Mouse (Mus musculus): ENCODE measurements around the gene Mtmr4. TPM values are rescaled to one million over a fixed set of nuclear protein-coding genes. Genes with fewer than 3 reads are reported as not detected.
A peak's percentile ranks its signal among the peaks of the same experiment; 100 is the strongest.

Gene Mtmr4
- polyA plus RNA-seq, 1 experiment from 2014 or later: 49.2 TPM

DNA sequence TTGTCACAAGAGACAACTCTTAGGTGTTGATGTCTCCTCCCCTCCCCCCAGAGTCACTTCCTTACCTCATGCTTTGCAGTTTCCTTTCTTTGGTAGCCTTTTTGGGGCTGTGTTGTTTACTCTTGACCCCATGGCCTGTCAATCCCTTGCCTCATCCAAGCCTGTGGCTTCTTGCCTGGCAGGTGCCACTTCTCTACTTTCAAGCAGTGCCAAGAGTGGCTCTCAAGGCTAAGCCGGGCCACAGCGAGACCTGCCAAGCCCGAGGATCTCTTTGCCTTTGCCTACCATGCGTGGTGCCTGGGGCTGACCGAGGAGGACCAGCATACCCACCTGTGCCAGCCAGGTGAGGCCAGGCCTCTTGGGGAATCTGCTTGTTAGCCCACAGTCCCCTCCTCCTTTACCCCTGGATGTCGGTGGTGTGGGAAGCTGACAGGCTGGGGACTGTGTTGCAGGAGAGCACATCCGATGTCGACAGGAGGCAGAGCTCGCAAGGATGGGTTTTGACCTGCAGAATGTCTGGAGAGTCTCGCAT lies 8.4 kb downstream of the Mtmr4 start:
- whole genome bisulfite sequencing: 91% methylated on average over 10 of the region's 10 CpGs
- peaks cover 19% of the 10 kb centered on the region for H3K4me1 ChIP-seq
- no peak for ATAC-seq
- peaks cover 85% of the 10 kb centered on the region for H3K36me3 ChIP-seq (ENCODE audit: poor library complexity, severe bottlenecking)
- H3K4me3 ChIP-seq: no peak overlapping the region
- H3K27me3 ChIP-seq: no peaks in the 10 kb centered on the region
- H3K4me2 ChIP-seq: no peak overlapping the region
- H3K9me3 ChIP-seq (replicated peaks): no peaks in the 10 kb centered on the region
- no peak overlapping the region for H3K9ac ChIP-seq
- no peak overlapping the region for H3K27ac ChIP-seq

DNA sequence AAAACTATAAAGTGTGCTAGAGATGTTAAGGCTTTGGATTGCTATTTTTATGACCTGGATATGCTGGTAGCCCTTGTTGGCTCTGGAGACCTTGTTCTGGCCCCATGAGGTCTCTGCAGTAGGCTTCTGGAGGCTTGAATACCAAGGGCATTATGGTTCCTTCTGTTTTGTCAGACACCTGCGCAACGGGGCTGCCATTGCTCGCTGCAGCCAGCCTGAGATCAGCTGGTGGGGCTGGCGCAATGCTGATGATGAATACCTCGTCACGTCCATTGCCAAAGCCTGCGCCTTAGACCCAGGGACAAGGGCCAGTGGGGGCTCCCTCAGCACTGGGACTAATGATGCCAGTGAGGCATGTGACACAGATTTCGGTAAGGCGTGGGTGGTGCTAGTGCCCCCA lies 10.3 kb downstream of the Mtmr4 start:
- Histone ChIP-seq H3K27ac (no peak overlapping the region), H3K4me1 (peaks cover 6% of the 10 kb centered on the region), H3K36me3 (ENCODE audit: poor library complexity, severe bottlenecking) (peaks cover 100% of the 10 kb centered on the region), H3K4me3 (no peak overlapping the region), H3K9ac (no peak overlapping the region), H3K4me2 (no peak overlapping the region), H3K9me3 (replicated peaks) (no peaks in the 10 kb centered on the region), H3K27me3 (no peaks in the 10 kb centered on the region)
- ATAC-seq: no peak
- WGBS: 97% methylated on average over 9 of the region's 9 CpGs

DNA sequence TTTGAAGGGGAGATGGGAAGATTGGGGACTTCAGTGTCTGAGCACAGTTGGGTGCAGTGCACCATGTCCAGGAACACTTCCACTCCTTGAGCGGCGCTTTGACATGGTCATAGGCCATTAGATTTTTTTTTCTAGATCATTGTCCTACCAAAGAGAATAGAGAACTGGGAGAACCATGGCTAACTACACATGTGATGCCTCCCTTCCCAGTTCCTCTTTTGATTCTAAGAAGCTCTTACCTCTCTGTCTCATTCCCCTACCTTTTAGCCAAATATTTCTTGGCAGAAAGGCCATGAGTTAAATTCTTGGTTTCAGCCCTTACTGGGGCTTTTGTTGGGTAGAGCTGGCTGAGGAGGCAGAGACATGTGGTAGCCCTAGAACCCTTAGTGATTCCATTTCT lies 11.6 kb downstream of the Mtmr4 start:
- Histone ChIP-seq H3K4me3 (no peak overlapping the region), H3K4me1 (no peaks in the 10 kb centered on the region), H3K27ac (no peak overlapping the region), H3K4me2 (no peak overlapping the region), H3K9ac (no peak overlapping the region), H3K9me3 (replicated peaks) (no peaks in the 10 kb centered on the region), H3K27me3 (no peaks in the 10 kb centered on the region), H3K36me3 (ENCODE audit: poor library complexity, severe bottlenecking) (peaks cover 100% of the 10 kb centered on the region)
- WGBS: 96% methylated on average over 2 of the region's 2 CpGs
- no peak for ATAC-seq

DNA sequence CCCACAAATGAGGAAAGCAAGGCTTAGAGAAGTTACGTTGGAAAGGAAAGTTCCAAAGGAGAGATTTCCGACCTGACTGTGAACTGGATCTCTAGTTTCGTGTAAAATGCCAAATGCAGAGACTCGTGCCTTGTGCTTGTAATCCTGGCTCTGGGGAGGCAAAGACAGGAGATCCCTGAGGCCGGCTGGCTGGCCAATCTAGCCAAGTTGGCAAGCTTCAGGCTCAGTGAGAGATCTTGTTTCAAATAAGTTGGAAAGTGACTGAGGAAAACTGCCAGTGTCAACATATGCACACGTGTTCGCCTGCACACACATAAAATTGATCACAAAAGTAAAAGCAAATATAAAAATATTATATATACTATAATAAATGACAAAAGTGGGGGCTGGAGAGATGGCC lies 17.3 kb downstream of the Mtmr4 start:
- no peak overlapping the region for H3K4me2 ChIP-seq
- ATAC-seq: no peak
- H3K36me3 ChIP-seq (ENCODE audit: poor library complexity, severe bottlenecking): peaks cover 99% of the 10 kb centered on the region
- H3K4me1 ChIP-seq: no peaks in the 10 kb centered on the region
- 91% methylated on average over 7 of the region's 7 CpGs for WGBS
- no peaks in the 10 kb centered on the region for H3K9me3 ChIP-seq (replicated peaks)
- H3K27ac ChIP-seq: no peak overlapping the region
- no peaks in the 10 kb centered on the region for H3K27me3 ChIP-seq
- no peak overlapping the region for H3K9ac ChIP-seq
- H3K4me3 ChIP-seq: no peak overlapping the region

DNA sequence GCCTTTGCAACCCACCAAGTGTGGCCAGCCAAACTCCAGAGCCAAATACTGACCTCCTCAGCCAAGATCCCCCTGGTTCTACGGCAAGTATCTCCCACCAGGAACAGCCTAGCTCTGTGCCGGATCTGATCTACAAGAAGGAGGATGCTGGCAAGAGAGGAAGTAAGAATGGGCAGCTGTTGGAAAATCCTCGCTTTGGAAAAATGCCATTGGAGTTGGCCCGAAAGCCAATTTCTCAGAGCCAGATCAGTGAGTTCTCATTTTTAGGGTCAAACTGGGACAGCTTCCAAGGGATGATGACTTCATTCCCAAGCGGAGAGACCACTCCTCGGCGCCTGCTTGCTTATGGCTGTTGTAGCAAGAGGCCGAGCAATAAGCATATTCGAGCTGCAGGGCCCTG lies 19.6 kb downstream of the Mtmr4 start:
- 91% methylated on average over 9 of the region's 9 CpGs for WGBS

DNA sequence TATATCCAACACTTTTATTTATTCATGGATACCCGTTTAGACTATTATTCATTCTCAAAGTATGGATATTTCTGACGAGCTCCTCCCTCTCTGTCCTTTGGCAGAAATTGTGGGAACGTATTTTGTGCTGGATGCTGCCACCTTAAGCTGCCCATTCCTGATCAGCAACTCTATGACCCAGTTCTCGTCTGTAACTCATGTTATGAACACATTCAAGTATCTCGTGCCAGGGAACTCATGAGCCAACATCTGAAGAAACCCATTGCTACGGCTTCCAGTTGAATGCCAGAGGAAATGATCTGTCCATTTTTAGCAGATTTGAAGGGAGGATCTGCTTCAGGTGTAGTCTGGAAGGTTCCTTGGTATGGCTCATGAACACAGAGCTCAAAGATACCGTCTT lies 22.0 kb downstream of the Mtmr4 start:
- H3K4me1 ChIP-seq: no peaks in the 10 kb centered on the region
- no peak overlapping the region for H3K4me2 ChIP-seq
- H3K9ac ChIP-seq: no peak overlapping the region
- peaks cover 9% of the 10 kb centered on the region for H3K9me3 ChIP-seq (replicated peaks)
- H3K27ac ChIP-seq: no peak overlapping the region
- no peak for ATAC-seq
- WGBS: 93% methylated on average over 7 of the region's 7 CpGs
- no peak overlapping the region for H3K4me3 ChIP-seq
- peaks cover 99% of the 10 kb centered on the region for H3K36me3 ChIP-seq (ENCODE audit: poor library complexity, severe bottlenecking)
- no peaks in the 10 kb centered on the region for H3K27me3 ChIP-seq

More for the DNA sequence above, 19.6 kb downstream of the Mtmr4 start:
- Histone ChIP-seq H3K36me3 (ENCODE audit: poor library complexity, severe bottlenecking) (peaks cover 99% of the 10 kb centered on the region), H3K9ac (no peak overlapping the region), H3K4me2 (no peak overlapping the region), H3K9me3 (replicated peaks) (no peaks in the 10 kb centered on the region), H3K4me3 (no peak overlapping the region), H3K27me3 (no peaks in the 10 kb centered on the region), H3K4me1 (no peaks in the 10 kb centered on the region), H3K27ac (no peak overlapping the region)
- no peak for ATAC-seq

DNA sequence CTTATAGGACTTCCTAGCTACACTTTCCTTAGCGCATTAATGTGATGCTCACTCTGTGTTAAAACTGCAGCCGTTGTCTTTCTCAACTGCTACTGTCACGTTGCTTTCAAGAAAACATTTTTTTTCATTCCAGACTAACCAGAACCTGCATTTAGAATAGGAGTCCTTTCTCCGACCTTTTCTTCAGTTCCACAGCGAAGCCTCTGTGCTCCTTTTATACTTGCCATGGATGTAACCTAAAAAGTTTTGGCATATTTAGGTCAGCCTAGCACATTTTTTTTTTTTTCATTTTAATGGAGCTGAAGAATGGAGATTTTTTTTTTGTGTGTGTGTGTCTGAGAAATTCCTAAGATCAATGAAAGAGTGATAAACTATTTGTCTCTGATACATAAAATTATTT lies 23.6 kb downstream of the Mtmr4 start:
- peaks cover 91% of the 10 kb centered on the region for H3K36me3 ChIP-seq (ENCODE audit: poor library complexity, severe bottlenecking)
- peaks cover 9% of the 10 kb centered on the region for H3K9me3 ChIP-seq (replicated peaks)
- no peak overlapping the region for H3K4me2 ChIP-seq
- ATAC-seq: no peak
- H3K27me3 ChIP-seq: no peaks in the 10 kb centered on the region
- no peak overlapping the region for H3K27ac ChIP-seq
- no peak overlapping the region for H3K9ac ChIP-seq
- H3K4me1 ChIP-seq: no peaks in the 10 kb centered on the region
- WGBS: 95% methylated on average over 5 of the region's 5 CpGs
- H3K4me3 ChIP-seq: no peak overlapping the region

DNA sequence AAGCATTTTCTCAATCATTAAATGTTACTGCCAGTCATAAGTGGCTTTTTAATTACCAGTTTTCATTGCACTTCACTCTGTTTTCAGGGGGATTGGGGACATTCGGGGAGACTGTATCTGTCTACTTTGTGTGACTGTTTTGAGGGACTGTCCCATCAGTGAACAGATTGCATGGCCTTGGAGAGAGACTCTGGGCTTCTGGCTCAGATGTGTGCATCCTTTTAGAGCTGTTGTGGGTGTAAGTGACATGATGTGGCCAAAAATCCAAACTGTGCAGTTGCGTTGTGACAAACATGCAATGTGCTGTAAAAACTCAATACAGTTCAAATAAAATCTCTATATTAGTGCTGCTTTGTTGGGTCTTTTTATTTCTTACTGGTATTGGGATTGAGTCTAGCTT lies 24.0 kb downstream of the Mtmr4 start:
- Histone ChIP-seq H3K9me3 (replicated peaks) (peaks cover 9% of the 10 kb centered on the region), H3K4me2 (no peak overlapping the region), H3K27ac (no peak overlapping the region), H3K27me3 (no peaks in the 10 kb centered on the region), H3K4me1 (no peaks in the 10 kb centered on the region), H3K9ac (no peak overlapping the region), H3K4me3 (no peak overlapping the region), H3K36me3 (ENCODE audit: poor library complexity, severe bottlenecking) (peaks cover 89% of the 10 kb centered on the region)
- no peak for ATAC-seq
- 96% methylated on average over 2 of the region's 2 CpGs for WGBS

DNA sequence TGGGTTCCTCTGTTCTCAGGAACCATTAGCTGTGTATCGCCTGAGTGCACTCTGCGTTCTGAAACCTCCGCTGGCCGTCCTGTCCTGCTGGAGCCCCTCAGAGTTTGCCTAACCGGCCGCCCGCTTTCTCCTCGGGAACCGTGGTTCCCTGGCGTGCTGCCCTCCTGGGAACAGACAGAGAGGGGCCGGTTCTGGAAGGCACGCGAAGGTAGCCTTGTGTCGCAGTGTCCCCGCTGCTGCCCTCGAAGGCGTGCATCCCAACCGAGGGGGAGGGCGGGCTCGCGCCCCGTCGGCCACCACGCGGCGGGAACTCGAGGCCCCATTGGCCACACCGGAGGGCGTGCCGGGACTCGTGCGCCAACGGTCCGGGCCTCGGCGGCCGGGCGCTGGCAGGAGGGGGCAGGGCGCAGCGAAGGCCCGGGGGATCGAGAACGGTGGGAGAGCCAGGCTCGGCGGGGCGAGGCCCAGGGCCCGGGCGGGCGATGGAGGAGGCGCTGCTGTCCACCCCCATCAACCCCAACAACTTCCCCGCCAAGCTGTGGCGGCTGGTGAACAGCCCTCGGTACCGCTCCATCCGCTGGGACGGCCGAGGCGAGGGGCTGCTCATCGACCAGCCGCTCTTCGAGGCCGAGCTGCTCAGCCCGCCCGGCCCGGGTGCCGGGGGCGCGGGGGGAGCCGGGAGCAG lies 25.0 kb downstream of the Mtmr4 start, which contains the start of gene Hsf5:
Gene Hsf5, plus strand, starts transcription at position 375 of the 685 bp plus-strand sequence.
- Histone ChIP-seq H3K36me3 (ENCODE audit: poor library complexity, severe bottlenecking) (peaks cover 83% of the 10 kb centered on the region), H3K9me3 (replicated peaks) (peaks cover 9% of the 10 kb centered on the region), H3K9ac (no peak within 1 kb of the TSS), H3K4me3 (no peak within 1 kb of the TSS), H3K27ac (no peak within 1 kb of the TSS), H3K4me1 (no peaks in the 10 kb centered on the region), H3K27me3 (no peaks in the 10 kb centered on the region), H3K4me2 (no peak within 1 kb of the TSS)
- ATAC-seq: no peak
- WGBS: 90% methylated on average over 62 of the region's 69 CpGs

DNA sequence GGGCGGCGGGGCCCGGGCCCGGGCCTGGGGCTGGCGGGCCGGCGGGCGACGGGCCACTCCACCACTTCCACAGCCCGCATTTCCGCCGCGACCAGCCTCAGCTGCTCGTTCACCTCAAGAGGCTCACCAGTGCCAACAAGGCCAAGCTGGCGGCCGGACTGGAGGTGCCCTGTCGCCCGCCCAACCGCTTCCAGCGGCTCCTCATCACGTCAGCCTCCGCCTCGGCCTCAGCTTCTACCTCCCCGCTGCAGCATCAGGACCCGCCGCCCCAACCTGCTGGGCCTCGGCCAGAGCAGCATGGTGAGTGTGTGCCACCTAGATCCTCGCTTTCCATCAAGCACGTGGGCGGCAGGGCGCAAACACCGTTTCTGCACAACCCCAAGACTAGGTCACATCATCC lies 25.6 kb downstream of the Mtmr4 start:
- H3K27me3 ChIP-seq: no peaks in the 10 kb centered on the region
- no peak overlapping the region for H3K27ac ChIP-seq
- H3K4me1 ChIP-seq: no peaks in the 10 kb centered on the region
- no peak for ATAC-seq
- peaks cover 9% of the 10 kb centered on the region for H3K9me3 ChIP-seq (replicated peaks)
- WGBS: 92% methylated on average over 32 of the region's 32 CpGs
- no peak overlapping the region for H3K4me2 ChIP-seq
- no peak overlapping the region for H3K9ac ChIP-seq
- no peak overlapping the region for H3K4me3 ChIP-seq
- peaks cover 81% of the 10 kb centered on the region for H3K36me3 ChIP-seq (ENCODE audit: poor library complexity, severe bottlenecking)

DNA sequence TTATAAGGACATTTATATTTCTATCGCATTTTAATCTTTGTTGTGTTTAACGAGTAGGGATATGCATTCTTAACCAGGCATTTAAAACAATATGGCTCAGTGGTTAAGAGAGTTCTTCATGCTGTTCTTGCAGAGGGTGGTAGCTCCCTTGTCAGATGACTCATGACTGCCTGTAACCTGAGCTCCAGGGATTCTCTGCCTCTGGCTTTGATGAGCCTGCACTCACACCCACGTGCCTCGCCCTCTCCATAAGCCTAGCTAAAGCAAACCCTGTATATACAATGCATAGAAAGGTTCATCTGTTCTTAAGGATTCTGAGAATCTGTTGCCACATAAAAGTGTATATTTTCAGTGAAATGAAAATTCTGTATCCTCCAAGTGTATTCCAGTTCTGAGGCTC lies 31.2 kb downstream of the Mtmr4 start:
- Histone ChIP-seq H3K36me3 (ENCODE audit: poor library complexity, severe bottlenecking) (peaks cover 59% of the 10 kb centered on the region), H3K4me3 (no peak overlapping the region), H3K9me3 (replicated peaks) (no peaks in the 10 kb centered on the region), H3K4me1 (no peaks in the 10 kb centered on the region), H3K27me3 (no peaks in the 10 kb centered on the region), H3K4me2 (no peak overlapping the region), H3K27ac (no peak overlapping the region), H3K9ac (no peak overlapping the region)
- 85% methylated on average over 4 of the region's 4 CpGs for WGBS
- no peak for ATAC-seq

DNA sequence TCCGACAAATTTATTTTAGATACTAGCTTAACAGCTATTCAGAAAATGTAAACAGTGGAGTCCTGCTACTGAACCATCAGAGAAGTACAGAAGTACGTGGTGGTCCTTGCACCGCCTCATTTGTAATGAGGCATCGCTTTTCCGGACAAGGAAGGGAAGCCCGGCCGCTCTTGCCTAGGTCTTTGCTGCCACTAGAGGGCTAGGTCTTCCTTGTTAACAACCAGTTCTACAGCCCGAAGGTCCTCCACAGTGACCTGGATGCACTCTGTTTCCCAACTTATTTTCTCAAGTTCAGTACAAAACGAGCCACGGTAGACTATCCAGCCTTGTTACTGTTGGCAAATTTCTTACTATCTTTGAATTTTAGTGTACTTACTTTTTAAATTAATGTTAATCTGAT lies 37.9 kb downstream of the Mtmr4 start:
- Histone ChIP-seq H3K36me3 (ENCODE audit: poor library complexity, severe bottlenecking) (peaks cover 11% of the 10 kb centered on the region; the same call in 1 of the 2 replicates), H3K27me3 (no peaks in the 10 kb centered on the region), H3K4me3 (no peak overlapping the region), H3K4me1 (no peaks in the 10 kb centered on the region), H3K9ac (no peak overlapping the region), H3K27ac (no peak overlapping the region), H3K9me3 (replicated peaks) (no peaks in the 10 kb centered on the region), H3K4me2 (no peak overlapping the region)
- 37% methylated on average over 10 of the region's 10 CpGs for WGBS
- no peak for ATAC-seq

DNA sequence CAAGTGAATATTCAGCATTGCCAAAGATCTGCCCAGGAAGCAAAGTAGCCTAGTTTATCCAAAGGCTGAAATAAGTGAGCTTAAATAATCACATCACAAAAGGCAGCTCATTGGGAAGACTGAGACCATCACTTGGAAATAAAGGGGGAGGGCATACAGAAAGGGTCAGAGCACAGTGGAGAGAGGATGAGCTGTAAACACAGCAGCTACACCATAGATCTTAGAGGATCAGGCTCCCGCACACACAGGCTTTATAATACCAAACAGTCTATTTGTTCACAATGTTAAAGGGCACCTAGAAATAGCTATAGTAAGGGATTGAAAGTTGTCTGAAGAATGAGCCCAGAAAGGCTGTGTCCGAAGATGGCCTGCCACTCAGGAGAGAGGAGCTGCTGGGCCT lies 46.8 kb downstream of the Mtmr4 start:
- WGBS: 13% methylated on average over 2 of the region's 2 CpGs

More for the DNA sequence above, 46.8 kb downstream of the Mtmr4 start:
- peaks cover 10% of the 10 kb centered on the region for H3K4me1 ChIP-seq
- H3K4me2 ChIP-seq: peak overlapping the region; percentile 77
- no peak overlapping the region for H3K27ac ChIP-seq
- no peaks in the 10 kb centered on the region for H3K27me3 ChIP-seq
- H3K9ac ChIP-seq: peak overlapping the region; percentile 73
- peak overlapping the region; percentile 44 for H3K4me3 ChIP-seq
- no peak for ATAC-seq
- H3K9me3 ChIP-seq (replicated peaks): no peaks in the 10 kb centered on the region
- 0 out of 2 replicates have a peak, but pooled peaks cover 5% of the 10 kb centered on the region for H3K36me3 ChIP-seq (ENCODE audit: poor library complexity, severe bottlenecking)
